Mouse (Mus musculus): ENCODE measurements at regions not wholly inside any gene's neighbourhood (a gene's known extent, or its start where the extent isn't known, plus 50 kb on each side); places are given as distances from the start of the nearest gene placed in this dataset.

DNA sequence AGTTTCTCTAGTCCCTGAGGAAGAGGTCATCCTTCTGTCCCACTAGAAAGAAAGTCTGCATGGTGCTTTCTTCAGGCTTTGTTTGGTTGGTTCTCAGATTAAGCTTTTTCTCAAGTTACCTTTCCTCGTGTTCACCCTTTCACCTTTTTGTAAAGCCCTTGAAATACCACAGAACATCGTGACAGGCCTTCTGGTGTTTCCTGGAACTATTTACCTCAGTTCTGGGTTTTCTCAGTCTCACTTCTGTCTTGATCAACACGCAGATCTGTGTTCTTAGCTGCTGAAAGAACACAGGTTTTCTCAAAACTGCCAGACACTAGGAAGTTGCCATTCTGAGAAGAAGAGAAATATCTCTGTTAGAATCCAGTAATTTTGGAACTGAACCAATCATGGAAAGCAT, 255.8 kb downstream of the Nfkbiz start:
- TF ChIP-seq CTCF (IDR thresholded peaks at IDR 0.05; ENCODE audit: borderline replicate concordance, insufficient read depth, low read length) (no peak), POLR2A (IDR thresholded peaks at IDR 0.05; ENCODE audit: low read depth, low read length) (no peak)
